Mouse (Mus musculus) heart, adult 2 months (tissue): ENCODE results near the gene Ccdc57.

Experiments
- CTCF ChIP-seq: fragments of 200-600 bp; IDR thresholded peaks from 2 replicates; pipeline ENCODE4 v1.8.1; 2022; ENCODE audit warnings: antibody characterized with exemption, mild to moderate bottlenecking, moderate library complexity
- EP300 ChIP-seq: fragments of 200-500 bp; IDR thresholded peaks from 2 replicates; pipeline ENCODE4 v1.6.1; 2011; ENCODE audit warnings: low read depth, low read length, control low read depth; ENCODE audit not compliant: insufficient read depth
- POLR2A ChIP-seq: fragments of 200-500 bp; IDR thresholded peaks from 2 replicates; pipeline ENCODE4 v1.6.1; 2011; ENCODE audit warnings: mild to moderate bottlenecking, low read depth, low read length, control low read depth; ENCODE audit not compliant: insufficient read depth

DNA sequence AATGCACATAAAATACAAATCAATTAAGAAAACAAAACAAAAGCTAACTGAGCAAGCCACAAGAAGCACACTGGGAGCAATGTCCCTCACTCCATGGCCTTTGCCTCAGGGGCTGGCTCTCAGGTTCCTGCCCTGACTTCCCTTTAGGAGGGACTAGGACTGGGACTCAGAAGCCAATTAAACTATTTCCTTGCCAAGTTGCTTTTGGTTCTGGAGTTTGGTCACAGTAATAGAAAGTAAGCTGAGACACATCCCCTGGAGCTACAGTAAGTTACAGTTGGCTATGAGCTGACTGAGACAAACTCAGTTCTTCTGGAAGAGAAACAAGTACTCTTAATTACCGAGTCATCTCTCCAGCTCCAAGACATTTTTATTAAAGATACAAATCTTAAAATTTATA, 66.9 kb downstream of the Ccdc57 start:
- no peak for TF ChIP-seq CTCF
- no peak for TF ChIP-seq POLR2A
- TF ChIP-seq EP300: no peak
